Mouse (Mus musculus) bone marrow macrophage, adult 2 months (primary cell): ENCODE measurements at regions not wholly inside any gene's neighbourhood (a gene's known extent, or its start where the extent isn't known, plus 50 kb on each side); places are given as distances from the start of the nearest gene placed in this dataset.

Experiments
- CTCF ChIP-seq: IDR thresholded peaks from 2 replicates; pipeline ENCODE4 v1.5.1; 2012; ENCODE audit warnings: low read depth, mild to moderate bottlenecking, low read length, moderate library complexity
- POLR2A ChIP-seq: IDR thresholded peaks from 2 replicates; pipeline ENCODE4 v1.6.1; 2012; ENCODE audit warnings: mild to moderate bottlenecking, low read depth, low read length, borderline replicate concordance

GRCm38 (mm10) chr4:55604915-55605314, 72.6 kb upstream of the Klf4 start:
- TF ChIP-seq CTCF (no peak), POLR2A (no peak)
